Mouse (Mus musculus) left cerebral cortex, postnatal 36 days (tissue): ENCODE results near the gene Nsf. TPM values are rescaled to one million over a fixed set of nuclear protein-coding genes. Genes with fewer than 3 reads are reported as not detected.
"Not testable (repeated sequence)": the region's sequence is repeated elsewhere in the genome, so short reads cannot be mapped to it uniquely, and the experiment has no call there.

Source experiments
- DNase-seq, 2 experiments: peaks; one replicate each; pipeline ENCODE4 v3.0.0; 2021 to 2022; ENCODE audit warnings: low spot score in 2 of 2, mixed read lengths in 1 of 2
- intact Hi-C: fragments of 180-260 bp; cut with DNase I; formaldehyde crosslinking; loops from one replicate; pipeline ENCODE4 v1.15.1; 2025
- total RNA-seq, 2 experiments: library from RNA; stranded (reverse); gene quantifications; 2 replicates each; pipeline ENCODE4 v1.2.3; 2021

The Nsf gene
- total RNA-seq, 2 experiments from 2014 or later = 883 to 922 TPM

GRCm38 (mm10) chr11:103900803-103901580, 52.9 kb downstream of the Nsf start:
- peak in 1 of 2 experiments; percentile 27 for DNase-seq
- intact Hi-C loops = no loop called here

GRCm38 (mm10) chr11:103896966-103897750, 56.7 kb downstream of the Nsf start:
- DNase-seq = no peak
- intact Hi-C loops = no loop called here

- intact Hi-C loops = no loop called here
- DNase-seq = no peak
These were observed 57.8 kb downstream of the Nsf start for GRCm38 (mm10) chr11:103896056-103896455.

- no peak for DNase-seq
- intact Hi-C loops = no loop called here
These were observed 61.0 kb downstream of the Nsf start for GRCm38 (mm10) chr11:103892831-103893230.

GRCm38 (mm10) chr11:103891781-103892180, 62.1 kb downstream of the Nsf start:
- intact Hi-C loops = no loop called here
- DNase-seq = no peak

GRCm38 (mm10) chr11:103890337-103891186, 63.3 kb downstream of the Nsf start:
- intact Hi-C loops = no loop called here
- peak in 1 of 2 experiments; percentile 37 for DNase-seq

- intact Hi-C loops = no loop called here
- DNase-seq = no peak
These were observed 66.0 kb downstream of the Nsf start for GRCm38 (mm10) chr11:103887724-103888410.

GRCm38 (mm10) chr11:103884749-103885383, 69.0 kb downstream of the Nsf start:
- DNase-seq = peak in 1 of 2 experiments; percentile 48
- intact Hi-C loops = no loop called here

GRCm38 (mm10) chr11:103883793-103884192, 70.1 kb downstream of the Nsf start:
- intact Hi-C loops = no loop called here
- no peak for DNase-seq

- DNase-seq, intact Hi-C loops: not testable (repeated sequence)
These were observed 74.4 kb downstream of the Nsf start for GRCm38 (mm10) chr11:103879476-103879875.

- intact Hi-C loops = no loop called here
- DNase-seq = no peak
These were observed 75.4 kb downstream of the Nsf start for GRCm38 (mm10) chr11:103878441-103878840.

- no peak for DNase-seq
- intact Hi-C loops = no loop called here
These were observed 83.5 kb downstream of the Nsf start for GRCm38 (mm10) chr11:103870352-103870751.

GRCm38 (mm10) chr11:103867702-103868101, 86.2 kb downstream of the Nsf start:
- intact Hi-C loops = loop anchor here (1.0 kb wide), 1 partner anchor 44 kb away; no protein-coding TSS in a partner anchor
- DNase-seq = no peak

- intact Hi-C loops = no loop called here
- DNase-seq = no peak
These were observed 88.5 kb downstream of the Nsf start for GRCm38 (mm10) chr11:103865346-103865745.

- intact Hi-C loops = no loop called here
- no peak for DNase-seq
These were observed 89.4 kb downstream of the Nsf start for GRCm38 (mm10) chr11:103864486-103864885.

- no peak for DNase-seq
- intact Hi-C loops = no loop called here
These were observed 90.9 kb downstream of the Nsf start for GRCm38 (mm10) chr11:103862951-103863350.

GRCm38 (mm10) chr11:103859933-103860610, 93.8 kb downstream of the Nsf start:
- intact Hi-C loops = no loop called here

GRCm38 (mm10) chr11:103858760-103859159, 95.1 kb downstream of the Nsf start:
- intact Hi-C loops = no loop called here
- no peak for DNase-seq

More at GRCm38 (mm10) chr11:103859933-103860610, 93.8 kb downstream of the Nsf start:
- no peak for DNase-seq
